Mouse (Mus musculus) E14TG2a.4 (cell line): ENCODE results near the gene Rnf227.

Source experiments
- CTCF ChIP-seq: conservative IDR thresholded peaks from 2 replicates; pipeline ENCODE4 v1.5.1; 2014; ENCODE audit warnings: low read length
- NANOG ChIP-seq: IDR thresholded peaks from 2 replicates; pipeline ENCODE4 v1.6.1; 2014; ENCODE audit warnings: borderline replicate concordance, low read length, mixed read lengths
- POU5F1 ChIP-seq: IDR thresholded peaks from 2 replicates; pipeline ENCODE4 v1.6.1; 2014; ENCODE audit warnings: low read length, borderline replicate concordance

- TF ChIP-seq CTCF (no peak), POU5F1 (no peak), NANOG (no peak)
These were observed 31.3 kb downstream of the Rnf227 start for GRCm38 (mm10) chr11:69371601-69372000.
